Mouse (Mus musculus): ENCODE data around the gene Triobp. TPM values are rescaled to one million over a fixed set of nuclear protein-coding genes. Genes with fewer than 3 reads are reported as not detected.

The Triobp gene
- total and polyA plus RNA-seq, 2 experiments from 2014 or later, result 19.1 to 45.3 TPM

GRCm38 (mm10) chr15:78983436-78984285 lies 36.1 kb downstream of the Triobp start:
- H3K9ac ChIP-seq (replicated peaks; ENCODE audit: low read depth, low read length), result peak overlapping the region; percentile 93
- peak overlapping the region; percentile 95 for H3K27ac ChIP-seq (ENCODE audit: low read depth)
- WGBS, result 2% methylated on average over 21 of the region's 21 CpGs
- peak overlapping the region; percentile 89 for H3K4me3 ChIP-seq (ENCODE audit: low read depth, low read length)
- peak; percentile 42 for ATAC-seq (ENCODE audit: insufficient read depth, low read depth)
- peak; percentile 63 for DNase-seq (ENCODE audit: low spot score)
- no peaks in the 10 kb centered on the region for H3K9me3 ChIP-seq (replicated peaks; ENCODE audit: control insufficient read depth, low read length)
- peaks cover 27% of the 10 kb centered on the region for H3K4me1 ChIP-seq (ENCODE audit: control insufficient read depth, insufficient read depth)
- H3K36me3 ChIP-seq (replicated peaks; ENCODE audit: control insufficient read depth, insufficient read depth, low read length), result no peaks in the 10 kb centered on the region
- peak overlapping the region; percentile 89 for H3K4me2 ChIP-seq (ENCODE audit: low read depth, low read length)
- no peaks in the 10 kb centered on the region for H3K27me3 ChIP-seq (ENCODE audit: control insufficient read depth, insufficient read depth, low read length)
- TF ChIP-seq EP300 (IDR thresholded peaks at IDR 0.05; ENCODE audit: low read depth), result peak; percentile 66; the same call in 1 of the 2 replicates
- TF ChIP-seq CTCF (IDR thresholded peaks at IDR 0.05; ENCODE audit: low read depth), result no peak

- DNase-seq (ENCODE audit: low spot score) (no peak), ATAC-seq (ENCODE audit: insufficient read depth, low read depth) (no peak)
- Histone ChIP-seq H3K9me3 (replicated peaks; ENCODE audit: control insufficient read depth, low read length) (no peaks in the 10 kb centered on the region), H3K9ac (replicated peaks; ENCODE audit: low read depth, low read length) (no peak overlapping the region), H3K4me3 (ENCODE audit: low read depth, low read length) (peak overlapping the region; percentile 89), H3K27me3 (ENCODE audit: control insufficient read depth, insufficient read depth, low read length) (no peaks in the 10 kb centered on the region), H3K4me2 (ENCODE audit: low read depth, low read length) (peak overlapping the region; percentile 89; the same call in 1 of the 2 replicates), H3K36me3 (replicated peaks; ENCODE audit: control insufficient read depth, insufficient read depth, low read length) (peaks cover 2% of the 10 kb centered on the region; the same call in 1 of the 2 replicates), H3K27ac (ENCODE audit: low read depth) (peak overlapping the region; percentile 95), H3K4me1 (ENCODE audit: control insufficient read depth, insufficient read depth) (peaks cover 26% of the 10 kb centered on the region)
- WGBS, result 38% methylated on average over 5 of the region's 5 CpGs
- no peak for TF ChIP-seq EP300 (IDR thresholded peaks at IDR 0.05; ENCODE audit: low read depth)
Measured at GRCm38 (mm10) chr15:78984286-78984778, 36.8 kb downstream of the Triobp start.

GRCm38 (mm10) chr15:78986536-78987220 lies 39.2 kb downstream of the Triobp start:
- no peaks in the 10 kb centered on the region for H3K9me3 ChIP-seq (replicated peaks; ENCODE audit: control insufficient read depth, low read length)

GRCm38 (mm10) chr15:78988499-78988971 lies 41.0 kb downstream of the Triobp start:
- H3K36me3 ChIP-seq (replicated peaks; ENCODE audit: control insufficient read depth, insufficient read depth, low read length), result peaks cover 41% of the 10 kb centered on the region
- H3K4me2 ChIP-seq (ENCODE audit: low read depth, low read length), result no peak overlapping the region
- ATAC-seq (ENCODE audit: insufficient read depth, low read depth) (peak; percentile 25), DNase-seq (ENCODE audit: low spot score) (peak; percentile 31)
- no peak overlapping the region for H3K27ac ChIP-seq (ENCODE audit: low read depth)
- TF ChIP-seq CTCF (IDR thresholded peaks at IDR 0.05; ENCODE audit: low read depth) (no peak), EP300 (IDR thresholded peaks at IDR 0.05; ENCODE audit: low read depth) (no peak)
- H3K27me3 ChIP-seq (ENCODE audit: control insufficient read depth, insufficient read depth, low read length), result no peaks in the 10 kb centered on the region
- H3K9ac ChIP-seq (replicated peaks; ENCODE audit: low read depth, low read length), result no peak overlapping the region
- no peaks in the 10 kb centered on the region for H3K9me3 ChIP-seq (replicated peaks; ENCODE audit: control insufficient read depth, low read length)
- WGBS, result 19% methylated on average over 14 of the region's 14 CpGs
- H3K4me1 ChIP-seq (ENCODE audit: control insufficient read depth, insufficient read depth), result peaks cover 28% of the 10 kb centered on the region
- no peak overlapping the region for H3K4me3 ChIP-seq (ENCODE audit: low read depth, low read length)

More at GRCm38 (mm10) chr15:78986536-78987220, 39.2 kb downstream of the Triobp start:
- no peak overlapping the region for H3K27ac ChIP-seq (ENCODE audit: low read depth)
- H3K4me1 ChIP-seq (ENCODE audit: control insufficient read depth, insufficient read depth), result peaks cover 34% of the 10 kb centered on the region
- H3K4me2 ChIP-seq (ENCODE audit: low read depth, low read length), result no peak overlapping the region
- H3K4me3 ChIP-seq (ENCODE audit: low read depth, low read length), result no peak overlapping the region
- TF ChIP-seq CTCF (IDR thresholded peaks at IDR 0.05; ENCODE audit: low read depth), result no peak
- no peak for TF ChIP-seq EP300 (IDR thresholded peaks at IDR 0.05; ENCODE audit: low read depth)
- no peaks in the 10 kb centered on the region for H3K27me3 ChIP-seq (ENCODE audit: control insufficient read depth, insufficient read depth, low read length)
- no peak overlapping the region for H3K9ac ChIP-seq (replicated peaks; ENCODE audit: low read depth, low read length)
- WGBS, result 45% methylated on average over 11 of the region's 11 CpGs
- peaks cover 22% of the 10 kb centered on the region for H3K36me3 ChIP-seq (replicated peaks; ENCODE audit: control insufficient read depth, insufficient read depth, low read length)
- no peak for ATAC-seq (ENCODE audit: insufficient read depth, low read depth)
- no peak for DNase-seq (ENCODE audit: low spot score)

Measured in heart, postnatal 0 days (tissue).